7 mouse cellular contexts compared by ENCODE assay signal in genomic region chr11:80079751-80080150, GRCm38 (mm10). TPM values are rescaled to one million over a fixed set of nuclear protein-coding genes. Genes with fewer than 3 reads are reported as not detected.
A peak's percentile ranks its signal among the peaks of the same experiment; 100 is the strongest.
DNase-seq lines count a peak whose midpoint lies in the region; ATAC-seq and TF ChIP-seq lines count a peak whose summit lies in the region.

No protein-coding gene starts in this region.

- no peak overlapping the region for H3K27ac ChIP-seq in neural tube, embryonic 11.5 days (ENCODE audit: low read depth, low read length)
- H3K27ac ChIP-seq in forebrain, embryonic 13.5 days, result no peak overlapping the region
- no peak overlapping the region for H3K27ac ChIP-seq in liver, adult 2 months (replicated peaks; ENCODE audit: insufficient read depth, low read depth, low read length)

- H3K9ac ChIP-seq in neural tube, embryonic 11.5 days (ENCODE audit: low read length), result peak overlapping the region; percentile 98
- peak overlapping the region; percentile 94 for H3K9ac ChIP-seq in forebrain, embryonic 13.5 days
- no peak overlapping the region; the same call in 1 of the 2 replicates for H3K9ac ChIP-seq in liver, adult 2 months (ENCODE audit: low read depth, low read length)

- H3K36me3 ChIP-seq in neural tube, embryonic 11.5 days (ENCODE audit: control insufficient read depth, insufficient read depth, low read length), result no peaks in the 10 kb centered on the region
- H3K36me3 ChIP-seq in forebrain, embryonic 13.5 days (ENCODE audit: poor library complexity, severe bottlenecking), result no peaks in the 10 kb centered on the region
- no peaks in the 10 kb centered on the region for H3K36me3 ChIP-seq in liver, adult 2 months (ENCODE audit: control insufficient read depth, insufficient read depth, low read length)

- H3K79me2 ChIP-seq in liver, adult 2 months (ENCODE audit: control insufficient read depth, insufficient read depth, low read length), result peaks cover 3% of the 10 kb centered on the region; the same call in 1 of the 2 replicates

- TF ChIP-seq CTCF in liver, adult 2 months (IDR thresholded peaks at IDR 0.05; ENCODE audit: low read depth, low read length), result no peak

- no peak for DNase-seq in neural tube, embryonic 11.5 days (ENCODE audit: low spot score)
- DNase-seq in neural tube, embryonic 10.5 days (ENCODE audit: extremely low spot score, low spot score), result no peak
- DNase-seq in liver, adult 2 months (ENCODE audit: extremely low read depth, low read depth, low spot score), result no peak
- DNase-seq in right cerebral cortex, adult 18-20 months, result no peak
- no peak for DNase-seq in left cerebral cortex, adult 8-10 months (ENCODE audit: low spot score in 2 of 2)
- no peak for DNase-seq in lung, adult 18-20 months

- no peaks in the 10 kb centered on the region for H3K27me3 ChIP-seq in neural tube, embryonic 11.5 days (ENCODE audit: control insufficient read depth, insufficient read depth, low read length)
- no peaks in the 10 kb centered on the region for H3K27me3 ChIP-seq in forebrain, embryonic 13.5 days
- H3K27me3 ChIP-seq in liver, adult 2 months (ENCODE audit: control insufficient read depth, insufficient read depth, low read length), result no peaks in the 10 kb centered on the region

- no peak for ATAC-seq in neural tube, embryonic 11.5 days (ENCODE audit: insufficient read depth, low FRiP score, low TSS enrichment)
- ATAC-seq in forebrain, embryonic 13.5 days, result no peak

- H3K4me3 ChIP-seq in neural tube, embryonic 11.5 days (ENCODE audit: low read depth, low read length), result peak overlapping the region; percentile 86
- H3K4me3 ChIP-seq in forebrain, embryonic 13.5 days, result peak overlapping the region; percentile 90
- peak overlapping the region; percentile 83; the same call in 1 of the 2 replicates for H3K4me3 ChIP-seq in liver, adult 2 months (ENCODE audit: insufficient read depth, low read depth, low read length)

- 68% methylated on average over 6 of the region's 6 CpGs for WGBS in neural tube, embryonic 11.5 days
- WGBS in forebrain, embryonic 13.5 days, result 75% methylated on average over 6 of the region's 6 CpGs
- WGBS in liver, adult 2 months, result 77% methylated on average over 6 of the region's 6 CpGs

- H3K4me1 ChIP-seq in neural tube, embryonic 11.5 days (ENCODE audit: control insufficient read depth, insufficient read depth, low read length), result peaks cover 5% of the 10 kb centered on the region; the same call in 1 of the 2 replicates
- H3K4me1 ChIP-seq in forebrain, embryonic 13.5 days, result peaks cover 16% of the 10 kb centered on the region
- H3K4me1 ChIP-seq in liver, adult 2 months (ENCODE audit: control insufficient read depth, insufficient read depth, low read length), result peaks cover 8% of the 10 kb centered on the region

- TF ChIP-seq POLR2A in liver, adult 2 months (IDR thresholded peaks at IDR 0.05; ENCODE audit: extremely low read depth, insufficient read depth, low read length), result no peak

- H3K4me2 ChIP-seq in neural tube, embryonic 11.5 days (ENCODE audit: low read depth), result peak overlapping the region; percentile 77
- peak overlapping the region; percentile 82 for H3K4me2 ChIP-seq in forebrain, embryonic 13.5 days

- H3K9me3 ChIP-seq in neural tube, embryonic 11.5 days (ENCODE audit: control insufficient read depth, low read length), result no peaks in the 10 kb centered on the region
- no peaks in the 10 kb centered on the region for H3K9me3 ChIP-seq in forebrain, embryonic 13.5 days (replicated peaks)

RNA-seq across cellular contexts. Expression of gene Crlf3, which starts 1.0 kb away (rescaled TPM):
- polyA plus RNA-seq in neural tube, embryonic 11.5 days (2014; fragmentation: Nextera tagmentation; extraction: Ambion mirVana), result 34.6 and 39.2 TPM in 2 replicates
- 24.1 and 24.8 TPM in 2 replicates for polyA plus RNA-seq in forebrain, embryonic 13.5 days (2015; fragmentation: Nextera tagmentation; extraction: Ambion mirVana)
- 10.4 and 12.1 TPM in 2 replicates for total RNA-seq in liver, adult 2 months (2014; rRNA removed)
- 3.0 and 4.1 TPM in 2 replicates for polyA plus RNA-seq in liver, adult 2 months (2012; rRNA removed)
- 10 to 100 TPM; 16.1 to 23.6 (median 21.1) TPM for total RNA-seq in left cerebral cortex, adult 8-10 months (2022)

RNA-seq across cellular contexts. Expression of gene Atad5, which starts 9.4 kb away (rescaled TPM):
- polyA plus RNA-seq in neural tube, embryonic 11.5 days (2014; fragmentation: Nextera tagmentation; extraction: Ambion mirVana), result 14.2 and 15.6 TPM in 2 replicates
- 13.2 and 14.0 TPM in 2 replicates for polyA plus RNA-seq in forebrain, embryonic 13.5 days (2015; fragmentation: Nextera tagmentation; extraction: Ambion mirVana)
- total RNA-seq in liver, adult 2 months (2014; rRNA removed), result 1.1 TPM in 2 replicates
- polyA plus RNA-seq in liver, adult 2 months (2012; rRNA removed), result 0.12 and 0.15 TPM in 2 replicates
- total RNA-seq in left cerebral cortex, adult 8-10 months (2022), result 1 to 10 TPM; 3.4 to 4.9 (median 3.6) TPM

Comparison
In these comparisons a context has a peak if more than half of its experiments do, and no peak if none do; other contexts are left out.
1. RNA of gene Atad5, which starts 9.4 kb away (polyA plus RNA-seq): 14.2 to 15.6 TPM in neural tube, embryonic 11.5 days and 13.2 to 14.0 TPM in forebrain, embryonic 13.5 days; 0.12 to 0.15 TPM in liver, adult 2 months; every median in the first group is over 10 times any median in the second.
2. Peak in every context shown above with its lines, with median percentiles within 50 percentile points of each other: H3K4me3 ChIP-seq.